Mouse (Mus musculus): ENCODE measurements around the gene Psmb2.

Gene Psmb2

DNA sequence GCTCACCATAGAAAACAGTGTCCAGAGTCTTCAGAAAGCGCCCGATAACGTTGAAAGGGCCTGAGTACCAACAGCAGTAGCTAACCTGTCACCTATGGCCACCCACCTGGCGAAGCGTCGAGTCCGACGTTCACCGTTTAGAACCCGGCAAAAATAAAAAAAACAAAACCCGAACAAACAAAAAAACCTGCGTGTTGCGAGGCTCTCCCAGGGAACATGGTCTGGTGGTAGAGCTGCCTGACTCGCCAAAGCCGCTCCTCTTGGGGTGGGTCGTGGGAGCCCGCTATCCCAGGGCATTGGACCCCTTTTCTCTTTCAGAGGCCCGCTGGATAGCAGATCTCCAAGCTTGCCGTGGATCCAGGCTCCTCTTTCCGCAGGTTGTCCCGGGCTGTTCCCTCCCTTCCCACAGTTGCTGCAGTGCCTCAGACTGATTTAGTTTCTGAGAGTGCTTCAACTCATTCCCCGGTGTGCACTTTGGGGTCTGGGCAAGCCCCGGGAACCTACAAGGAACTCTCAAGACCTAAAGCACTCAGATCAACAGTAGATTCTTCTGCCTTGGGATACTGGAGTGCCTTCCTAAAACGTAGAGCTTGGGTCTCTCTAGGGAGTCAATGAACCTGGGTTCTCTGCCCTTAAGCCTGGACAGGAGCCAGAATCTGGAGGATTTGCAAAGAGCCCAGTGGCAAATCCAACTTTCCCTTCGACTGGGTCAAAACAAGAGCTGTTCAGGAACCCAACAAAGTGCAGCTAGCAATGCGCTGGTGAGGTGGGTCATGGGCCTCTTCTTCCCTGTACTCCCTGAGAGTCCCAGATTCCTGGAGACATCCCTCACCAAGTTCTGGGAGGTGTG, 55.3 kb downstream of the Psmb2 start:
- DNase-seq: no peak

- no peak for DNase-seq
Measured at GRCm38 (mm10) chr4:126734001-126734603, 56.7 kb downstream of the Psmb2 start.

GRCm38 (mm10) chr4:126734700-126735381, 57.4 kb downstream of the Psmb2 start:
- no peak for DNase-seq

DNA sequence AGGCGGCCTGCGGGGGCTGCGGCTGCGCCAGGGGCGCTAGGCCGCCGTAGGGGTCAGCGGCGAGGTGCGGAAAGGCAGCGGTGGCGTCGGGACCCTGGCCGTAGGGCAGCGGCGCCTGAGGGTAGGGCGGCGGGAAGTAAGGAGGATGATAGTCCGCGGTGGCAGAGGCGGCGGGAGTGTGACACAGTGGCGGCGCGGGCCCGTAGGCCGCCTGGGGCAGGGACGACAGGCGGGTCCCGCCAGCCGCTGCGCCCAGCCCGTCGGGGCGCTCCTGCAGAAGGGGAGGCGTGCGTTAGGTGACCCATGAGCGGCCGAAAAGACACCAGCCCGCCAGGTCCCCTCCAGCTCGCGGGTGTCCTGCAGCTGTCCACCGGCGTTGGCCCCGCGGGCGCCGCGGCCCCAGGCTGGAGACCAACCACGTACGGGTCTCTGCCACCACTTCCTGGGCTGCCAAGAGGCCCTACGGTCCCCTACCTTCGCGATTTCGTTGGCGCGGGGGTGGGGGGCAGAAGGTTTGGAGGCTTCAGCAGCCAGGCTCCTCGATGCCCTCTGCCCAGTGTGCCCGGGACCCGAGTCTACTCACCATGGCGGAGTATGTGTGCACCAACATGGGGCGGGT, 58.1 kb downstream of the Psmb2 start:
- no peak for DNase-seq

DNA sequence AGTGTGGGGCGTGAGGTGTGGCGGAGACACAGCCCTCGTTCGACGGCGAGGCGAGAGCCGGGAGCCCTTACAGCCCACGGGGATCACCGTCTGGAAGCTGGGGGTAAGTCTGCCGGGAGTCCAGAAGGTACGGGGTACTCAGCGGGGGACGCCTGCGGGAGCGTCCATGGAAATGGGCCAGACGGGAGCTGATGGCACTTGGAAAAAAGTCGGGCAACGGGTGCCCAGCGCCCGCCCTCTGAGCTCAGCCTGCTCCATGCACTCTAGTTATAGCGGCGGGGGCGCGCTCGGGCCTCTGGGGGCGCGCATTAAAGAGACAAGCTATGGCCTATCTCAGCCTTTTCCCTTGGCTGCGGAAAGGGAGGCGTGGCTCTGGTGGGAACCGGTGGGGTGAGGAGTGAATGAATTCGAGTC, 58.6 kb downstream of the Psmb2 start, which contains the start of gene Tfap2e:
Gene Tfap2e, minus strand, starts transcription at position 240 of the 414 bp plus-strand sequence.
- peak in 1 of 2 experiments; percentile 51 for DNase-seq

DNA sequence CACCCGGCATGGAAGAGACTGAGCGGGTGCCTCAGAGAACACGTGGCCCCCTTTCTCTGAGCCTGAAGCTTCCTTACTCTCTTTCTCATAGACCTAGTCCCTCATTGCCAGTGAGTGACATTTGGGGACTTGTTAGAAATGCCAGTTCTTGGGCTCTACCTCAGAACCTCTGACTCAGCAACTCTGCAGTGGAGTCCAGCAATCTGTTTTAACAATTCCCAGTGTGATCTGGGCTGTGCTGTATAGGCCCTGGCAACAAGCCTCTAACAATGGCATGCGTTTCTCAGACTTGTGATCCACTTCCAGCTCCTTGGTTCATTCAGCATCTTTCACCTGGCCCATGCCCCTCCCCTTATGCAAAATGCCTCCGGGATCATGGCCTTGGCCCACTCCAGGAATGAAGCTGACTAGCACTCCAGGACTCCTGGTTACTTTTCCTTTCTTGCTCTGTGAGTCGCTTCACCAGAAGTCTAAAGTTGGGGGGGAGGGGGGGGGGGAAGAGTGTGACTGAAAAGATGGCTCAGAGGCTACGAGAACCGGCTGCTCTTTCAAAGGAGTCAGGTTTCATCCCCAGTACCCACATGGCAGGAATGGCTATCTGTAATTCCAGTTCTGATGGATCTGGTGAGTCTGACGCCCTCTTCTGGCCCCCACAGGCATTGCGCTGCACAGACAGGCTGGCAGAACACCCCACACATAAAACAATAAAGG, 62.7 kb downstream of the Psmb2 start:
- peak in 1 of 2 experiments; percentile 34 for DNase-seq

GRCm38 (mm10) chr4:126741448-126741847, 64.0 kb downstream of the Psmb2 start:
- DNase-seq: peak; percentile 89 to 91

GRCm38 (mm10) chr4:126742976-126743375, 65.5 kb downstream of the Psmb2 start:
- DNase-seq: no peak

DNA sequence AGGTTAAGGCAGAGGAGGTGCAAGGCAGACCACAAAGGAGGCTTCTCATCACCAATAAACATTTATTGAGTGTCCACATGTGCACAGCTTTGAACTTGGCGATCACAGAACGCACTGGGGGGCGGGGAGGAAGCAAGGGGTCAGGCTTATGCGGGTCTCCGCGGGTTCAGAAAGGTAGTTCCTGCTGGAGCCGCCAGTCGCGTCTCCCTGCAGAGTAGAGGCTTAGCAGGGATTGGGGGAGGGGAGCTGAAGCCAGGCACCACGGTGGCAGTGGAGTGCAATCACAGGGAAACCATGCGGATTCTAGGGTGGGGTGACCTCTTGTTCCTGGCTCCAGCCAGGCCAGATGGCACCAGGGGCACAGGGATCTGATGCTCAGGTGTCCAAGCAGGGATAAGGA, 66.3 kb downstream of the Psmb2 start:
- DNase-seq: peak in 1 of 2 experiments; percentile 29

DNA sequence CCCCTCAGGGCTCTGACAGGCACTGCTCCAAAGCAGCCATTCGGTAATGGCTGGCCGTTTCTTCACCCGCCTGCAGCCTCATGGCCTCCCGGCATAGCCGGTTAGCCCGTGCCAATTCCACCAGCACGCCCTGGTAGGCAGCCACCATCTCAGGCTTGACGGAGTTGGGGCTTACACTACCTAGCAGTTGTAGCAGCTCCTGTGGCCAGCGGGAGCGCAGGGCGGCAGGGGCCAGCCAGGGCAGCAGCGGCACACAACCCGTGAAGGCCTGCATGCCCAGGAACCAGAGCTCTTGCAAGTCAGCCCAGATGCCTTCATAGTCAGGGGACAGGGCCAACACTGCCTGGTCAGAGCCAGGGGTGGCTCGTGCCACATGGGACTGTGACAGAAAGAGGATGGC, 67.4 kb downstream of the Psmb2 start:
- peak; percentile 66 to 67 for DNase-seq

- DNase-seq: peak; percentile 74 to 85
Measured at GRCm38 (mm10) chr4:126745506-126746193, 68.2 kb downstream of the Psmb2 start.

DNA sequence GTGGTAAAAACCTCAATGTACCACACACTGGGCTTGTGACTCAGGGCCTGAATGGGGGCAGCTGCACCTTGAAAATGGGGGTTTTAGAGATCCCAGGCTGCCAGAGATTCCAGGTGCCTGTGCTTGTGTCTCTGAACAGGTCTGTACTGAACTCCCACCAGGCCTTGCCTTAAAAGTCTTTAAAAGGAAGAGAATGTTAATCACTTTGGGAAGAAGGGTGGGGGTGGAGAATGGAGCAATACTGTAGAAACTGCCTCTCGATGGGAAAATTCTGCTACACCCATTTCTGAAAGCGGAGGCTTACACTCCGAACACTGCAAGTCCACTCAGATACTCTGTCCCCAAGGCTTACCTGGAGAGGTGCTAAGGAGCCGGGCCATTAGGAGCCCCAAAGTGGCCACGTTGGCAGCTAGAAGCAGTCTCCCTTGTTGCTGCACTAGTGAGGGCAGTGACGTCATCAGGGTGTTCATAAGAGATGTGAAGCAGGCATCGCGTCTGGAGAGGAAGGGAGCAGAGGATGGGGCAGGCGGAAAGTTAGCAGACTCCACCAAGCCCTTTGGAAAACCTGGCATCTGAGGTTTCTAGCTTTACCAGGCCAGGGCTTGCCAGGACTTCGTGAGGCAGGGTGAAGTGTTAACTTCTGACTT, 68.9 kb downstream of the Psmb2 start:
- no peak for DNase-seq

DNA sequence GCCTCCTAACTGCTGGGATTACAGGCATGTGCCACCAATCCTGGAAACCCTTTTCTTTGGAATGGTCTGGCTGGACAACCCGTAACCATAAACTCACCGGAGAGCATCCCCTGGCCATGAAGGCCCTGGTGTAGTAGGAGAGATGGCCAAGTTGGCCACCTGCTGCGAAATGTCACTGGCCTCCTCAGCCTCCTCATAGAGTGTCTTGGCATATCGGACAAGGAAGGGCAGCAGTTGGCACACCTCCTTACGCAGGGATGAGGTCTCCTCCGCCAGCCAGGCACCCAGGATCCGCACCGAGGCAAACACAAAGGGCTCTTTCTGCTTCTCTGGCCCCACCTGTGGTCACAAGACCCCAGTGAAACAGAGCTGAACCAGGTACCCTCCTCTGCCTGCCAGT, 71.0 kb downstream of the Psmb2 start:
- DNase-seq: peak; percentile 36 to 43

GRCm38 (mm10) chr4:126749553-126749952, 72.1 kb downstream of the Psmb2 start:
- peak in 1 of 2 experiments; percentile 36 for DNase-seq

- DNase-seq: peak; percentile 80 to 84
Measured at GRCm38 (mm10) chr4:126750046-126750683, 72.7 kb downstream of the Psmb2 start.

- no peak for DNase-seq
Measured at GRCm38 (mm10) chr4:126750863-126751555, 73.6 kb downstream of the Psmb2 start.

DNA sequence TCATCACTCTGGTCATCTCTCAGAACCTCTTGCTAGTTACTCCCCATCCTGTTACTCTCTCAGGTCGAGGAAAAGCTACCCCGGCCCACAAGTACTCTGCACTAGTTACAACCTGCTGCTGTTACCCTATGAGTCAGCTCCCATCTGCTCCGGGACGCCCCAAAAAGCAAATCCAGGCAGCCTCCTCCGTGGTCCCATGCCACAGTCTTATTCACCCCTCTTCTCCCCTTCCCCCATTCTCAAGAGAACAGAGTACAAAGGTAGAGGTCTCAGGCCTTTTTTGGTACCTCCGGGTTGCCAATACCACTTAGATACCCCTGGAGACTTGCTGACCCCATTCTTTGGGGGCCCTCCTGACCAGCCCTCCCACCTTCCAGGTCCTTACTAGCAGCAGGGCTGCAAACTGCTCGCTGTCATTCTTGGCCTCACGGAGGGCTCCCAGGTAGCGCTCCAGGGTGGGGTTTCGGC, 74.2 kb downstream of the Psmb2 start:
- DNase-seq: no peak

DNA sequence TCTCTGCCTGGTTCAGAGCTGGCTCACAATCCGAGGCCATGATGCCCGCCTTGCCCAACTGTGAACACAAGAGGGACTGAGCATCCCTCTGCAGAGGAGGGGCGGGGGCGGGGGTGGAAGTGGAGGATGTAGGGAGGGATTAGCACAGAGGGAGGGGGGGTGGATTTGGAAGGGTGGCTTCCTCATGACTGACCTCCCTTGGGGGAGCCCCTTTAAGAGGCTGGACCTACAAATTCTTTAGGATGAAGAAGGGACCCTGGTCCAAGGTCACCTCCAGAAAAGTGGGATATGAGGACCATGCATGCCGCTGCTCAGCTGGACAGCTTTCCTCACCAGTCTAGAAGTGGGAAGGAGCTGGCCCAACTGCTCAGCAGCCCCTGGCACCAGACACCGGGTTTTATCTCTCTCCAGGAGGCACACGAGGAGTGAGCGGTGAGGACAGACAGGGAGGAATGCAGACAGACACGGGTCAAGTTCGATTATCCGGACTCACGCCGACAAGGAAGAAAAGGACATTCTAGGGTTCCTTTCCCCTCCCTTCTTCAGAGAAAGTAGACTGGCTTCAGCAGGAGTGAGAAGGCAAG, 74.7 kb downstream of the Psmb2 start:
- DNase-seq: peak; percentile 69 to 71

DNA sequence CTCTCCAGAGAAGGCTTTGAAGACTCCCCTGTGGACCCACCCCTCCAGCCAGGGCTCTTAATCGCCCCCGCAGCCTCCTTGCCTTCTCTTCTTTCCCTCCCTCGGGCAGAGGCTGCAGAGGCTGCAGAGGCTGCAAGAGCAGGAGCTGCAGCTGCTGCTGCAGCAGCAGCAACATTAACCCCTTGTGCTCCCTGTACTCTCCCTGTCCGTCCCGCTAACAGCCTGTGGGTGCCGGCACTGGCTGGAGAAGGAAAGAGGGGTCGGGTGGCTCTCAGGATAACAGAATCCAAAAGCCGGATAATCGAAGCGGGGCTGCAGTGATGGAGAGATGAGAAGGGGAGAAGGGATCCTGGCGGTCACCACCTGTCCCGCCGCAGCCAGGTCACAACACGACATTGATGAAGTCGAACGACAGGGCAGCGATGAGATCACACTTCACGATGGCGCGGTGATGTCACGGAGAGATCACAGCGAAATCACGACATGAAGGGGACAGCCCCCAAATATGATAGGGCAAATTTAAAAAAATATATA, 75.2 kb downstream of the Psmb2 start:
- DNase-seq: peak; percentile 73

Measured in cerebellum, postnatal 14 days (tissue).